Mouse (Mus musculus) CH12F3 (cell line): ENCODE results near the gene Vdac1.

Experiments
- in situ Hi-C: fragments of 300-500 bp; cut with MboI; formaldehyde crosslinking; loops from 2 replicates; pipeline ENCODE4 v1.14.3; 2020; ENCODE audit warnings: low sequenced_read_pairs

Gene Vdac1

DNA sequence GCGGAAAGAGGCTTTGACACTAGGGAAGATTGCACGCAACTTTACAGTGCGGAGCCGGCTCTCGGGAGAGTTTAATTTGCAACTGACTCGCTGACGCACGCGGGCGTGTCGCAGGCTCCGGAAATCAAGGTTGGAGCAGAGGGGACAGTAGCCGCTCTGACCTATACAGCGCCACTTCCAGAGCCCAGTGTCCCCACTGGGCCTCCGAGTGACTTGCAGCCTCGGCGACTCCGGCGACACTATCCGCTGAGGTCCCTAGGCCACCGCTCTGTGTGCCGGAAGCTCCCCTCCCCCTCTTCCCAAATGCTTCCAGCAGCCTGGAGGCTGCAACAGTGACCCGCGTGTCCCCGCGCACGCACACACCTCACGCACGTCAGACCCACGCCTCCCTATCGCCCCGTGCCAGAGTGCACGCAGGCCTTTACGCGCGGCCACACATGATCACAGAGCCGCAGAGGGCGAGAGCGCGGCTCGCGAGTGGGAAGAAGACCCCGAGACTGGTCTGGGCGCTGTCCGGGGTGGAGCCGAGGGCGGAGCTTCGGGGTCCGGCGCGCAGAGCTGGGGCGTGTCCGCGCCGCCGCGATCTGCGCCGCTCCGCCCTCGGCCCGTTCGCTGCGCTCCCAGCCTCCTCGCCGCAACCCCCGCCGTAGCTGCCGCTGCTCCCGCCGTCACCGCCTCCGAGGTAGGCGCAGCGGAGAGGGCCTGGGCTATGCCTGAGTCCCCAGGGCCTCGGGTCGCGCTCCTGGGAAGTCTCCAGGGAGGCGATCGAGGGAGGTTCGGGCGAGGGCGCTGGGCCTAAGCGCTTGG lies at the start of gene Vdac1:
Gene Vdac1, plus strand, starts transcription at position 390 of the 807 bp plus-strand sequence.
- in situ Hi-C loops = no loop called here

- in situ Hi-C loops = no loop called here
Measured at GRCm38 (mm10) chr11:52314102-52314793, 46.4 kb upstream of the Vdac1 start.

- in situ Hi-C loops = no loop called here
Measured at GRCm38 (mm10) chr11:52318445-52318844, 42.2 kb upstream of the Vdac1 start.

DNA sequence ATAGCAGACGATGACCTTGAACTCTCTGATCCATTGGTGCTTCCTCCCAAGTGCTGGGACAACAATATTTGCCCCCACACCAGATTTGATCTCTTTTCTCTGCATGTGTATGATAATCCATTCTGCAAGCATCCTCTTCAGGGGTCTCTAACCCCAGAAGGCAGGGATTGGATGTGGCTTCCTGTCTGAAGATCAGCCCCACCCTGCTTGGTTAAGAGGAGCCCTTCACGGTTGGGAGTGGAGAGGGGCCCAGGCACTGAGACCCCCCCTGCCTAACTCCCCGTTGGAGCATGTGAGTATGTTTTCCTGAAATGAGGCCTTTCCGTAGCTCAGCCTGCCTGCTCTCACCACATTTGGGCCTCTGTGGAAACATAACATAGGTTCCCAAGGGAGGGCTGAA lies 41.0 kb upstream of the Vdac1 start:
- in situ Hi-C loops = no loop called here

- in situ Hi-C loops = no loop called here
Measured at GRCm38 (mm10) chr11:52320529-52320928, 40.1 kb upstream of the Vdac1 start.

- in situ Hi-C loops = no loop called here
Measured at GRCm38 (mm10) chr11:52321540-52321939, 39.1 kb upstream of the Vdac1 start.

GRCm38 (mm10) chr11:52324442-52325367 lies 36.0 kb upstream of the Vdac1 start:
- in situ Hi-C loops = no loop called here

DNA sequence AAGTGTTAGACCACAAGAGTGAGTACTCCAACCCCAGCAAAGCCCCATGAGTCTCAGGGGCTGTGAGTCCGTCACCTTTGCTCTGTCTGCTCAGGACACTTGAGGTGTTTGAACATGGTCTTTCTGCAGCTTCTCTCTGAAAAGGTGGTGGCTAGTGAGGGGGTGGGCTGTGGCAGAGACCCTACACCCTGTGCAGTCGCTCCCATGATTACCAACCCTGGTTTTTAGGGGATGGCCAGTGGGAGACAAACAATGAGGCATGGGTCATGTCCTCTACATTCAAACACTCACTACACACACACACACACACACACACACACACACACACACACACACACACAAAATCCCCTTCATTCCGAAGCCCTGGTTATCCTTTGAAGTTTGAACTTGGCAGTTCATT lies 33.3 kb upstream of the Vdac1 start:
- in situ Hi-C loops = no loop called here

DNA sequence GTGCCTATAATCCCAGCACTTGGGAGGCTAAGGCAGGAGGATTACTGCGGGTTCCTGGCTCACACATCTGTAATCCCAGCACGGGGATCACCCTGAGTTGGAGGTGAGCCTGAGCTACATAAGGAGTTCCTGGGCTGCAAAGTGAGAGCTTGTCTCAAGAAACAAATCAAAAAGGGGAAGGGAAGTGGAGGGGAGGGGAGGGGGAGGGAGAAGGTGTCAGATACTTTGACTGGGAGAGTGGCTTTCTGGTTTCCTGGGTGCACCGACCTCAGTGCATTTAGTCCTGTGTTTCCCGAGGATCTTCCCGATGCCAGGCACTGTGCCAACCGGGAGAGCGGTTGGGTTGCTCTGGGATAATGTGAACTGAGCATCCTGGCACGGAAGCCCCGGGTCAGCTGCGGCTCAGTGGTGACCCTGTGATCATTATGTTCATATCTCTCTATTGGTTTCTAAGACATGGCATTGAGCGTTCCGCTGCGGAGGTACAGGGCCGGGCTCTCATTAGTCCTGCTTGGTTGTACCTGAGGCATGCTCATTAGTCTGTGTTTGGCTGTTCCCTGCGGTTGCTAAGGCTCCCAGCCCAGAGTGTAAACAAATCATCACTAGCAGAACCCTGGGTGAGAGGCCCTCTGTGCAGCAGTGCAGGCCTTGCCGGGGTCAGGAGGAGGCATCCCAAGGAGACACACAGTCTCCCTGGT lies 28.1 kb upstream of the Vdac1 start:
- in situ Hi-C loops = no loop called here

- in situ Hi-C loops = no loop called here
Measured at GRCm38 (mm10) chr11:52333616-52334015, 27.0 kb upstream of the Vdac1 start.

- in situ Hi-C loops = no loop called here
Measured at GRCm38 (mm10) chr11:52335263-52335662, 25.4 kb upstream of the Vdac1 start.

- in situ Hi-C loops = no loop called here
Measured at GRCm38 (mm10) chr11:52335924-52336323, 24.7 kb upstream of the Vdac1 start.

- in situ Hi-C loops = no loop called here
Measured at GRCm38 (mm10) chr11:52337651-52338295, 22.9 kb upstream of the Vdac1 start.

GRCm38 (mm10) chr11:52338351-52338750 lies 22.3 kb upstream of the Vdac1 start:
- in situ Hi-C loops = no loop called here

DNA sequence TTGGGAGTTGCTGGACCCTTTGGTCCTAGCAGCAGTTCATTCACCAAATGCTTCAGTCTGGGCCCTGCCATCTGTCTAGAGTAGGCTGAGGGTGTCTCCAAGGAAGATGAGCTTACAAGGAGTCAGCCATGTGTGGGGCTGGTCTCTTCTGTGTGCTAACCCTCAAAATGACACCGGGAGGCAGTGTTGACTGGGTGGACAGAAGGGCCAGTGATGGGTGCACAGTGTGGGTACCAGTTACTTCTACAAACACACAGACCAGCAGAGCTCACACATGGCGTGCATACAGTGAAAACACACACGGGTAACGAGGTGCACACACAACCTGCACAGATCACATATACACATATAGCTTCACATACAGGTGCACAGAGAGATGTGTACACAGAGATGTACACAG lies 21.6 kb upstream of the Vdac1 start:
- in situ Hi-C loops = no loop called here

DNA sequence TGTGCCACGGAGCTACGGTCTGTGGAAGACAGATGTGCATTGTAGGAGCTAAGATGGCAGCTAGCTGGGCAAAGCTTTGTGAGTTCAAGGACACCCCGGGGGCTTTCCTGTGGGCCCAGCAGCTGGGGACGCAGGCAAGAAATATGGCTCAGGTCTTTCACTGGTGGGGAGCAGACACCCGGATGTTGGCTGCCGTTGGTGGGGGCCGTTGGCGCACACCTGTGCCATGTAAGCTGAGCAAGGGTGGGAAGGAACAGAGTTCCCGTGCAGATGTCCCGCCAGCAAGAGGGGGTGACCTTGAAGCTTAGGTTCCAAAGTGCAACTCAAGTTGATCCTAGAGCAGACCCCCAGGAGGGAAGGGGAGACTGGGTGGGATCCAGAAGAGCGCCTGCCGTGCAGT lies 21.1 kb upstream of the Vdac1 start:
- in situ Hi-C loops = no loop called here

GRCm38 (mm10) chr11:52340123-52340864 lies 20.4 kb upstream of the Vdac1 start:
- in situ Hi-C loops = loop anchor here (5.0 kb wide), 1 partner anchor 78 kb away; no protein-coding TSS in a partner anchor

GRCm38 (mm10) chr11:52341001-52341400 lies 19.7 kb upstream of the Vdac1 start:
- in situ Hi-C loops = loop anchor here (5.0 kb wide), 1 partner anchor 79 kb away; no protein-coding TSS in a partner anchor

DNA sequence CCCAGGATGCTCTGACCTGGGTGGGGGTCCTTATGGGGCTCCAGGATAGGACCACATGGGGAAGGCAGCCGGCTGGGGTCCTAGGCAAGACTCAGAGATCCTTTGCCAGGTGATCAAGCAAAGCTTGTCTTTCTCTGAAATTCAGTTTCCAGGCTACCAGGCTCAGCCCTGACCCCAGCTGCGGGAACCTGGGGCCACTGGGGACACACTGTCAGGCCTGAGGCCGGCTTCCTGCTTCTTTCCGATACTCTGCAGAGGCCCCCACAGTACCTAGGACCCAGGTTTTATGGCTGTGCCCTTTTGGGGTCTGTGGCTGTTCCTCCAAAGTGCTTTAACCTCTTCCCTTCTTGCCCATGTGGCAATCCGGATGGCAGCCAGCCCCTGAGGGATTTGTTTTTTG lies 19.2 kb upstream of the Vdac1 start:
- in situ Hi-C loops = loop anchor here (5.0 kb wide), 1 partner anchor 79 kb away; no protein-coding TSS in a partner anchor
